Mouse (Mus musculus): ENCODE results near the gene Stfa2l1.
"Not testable (repeated sequence)": the region's sequence is repeated elsewhere in the genome, so short reads cannot be mapped to it uniquely, and the experiment has no call there.

- not testable (repeated sequence) for TF ChIP-seq POLR2A, CTCF (IDR thresholded peaks at IDR 0.05; ENCODE audit: insufficient read depth, low read depth, low read length)
These were observed 49.1 kb downstream of the Stfa2l1 start for GRCm38 (mm10) chr16:36205684-36206083.
